Mouse (Mus musculus): ENCODE results near the gene Nlrc3.

GRCm38 (mm10) chr16:3983146-3983700 is 6.8 kb upstream of the Nlrc3 start:
- TF ChIP-seq POLR2A (IDR thresholded peaks at IDR 0.05; ENCODE audit: low read depth, low read length), result no peak
- no peak for TF ChIP-seq CTCF (conservative IDR thresholded peaks at IDR 0.05; ENCODE audit: insufficient read depth, insufficient read length, low read depth, low read length)
